Mouse (Mus musculus): ENCODE data around the gene Trnp1. TPM values are rescaled to one million over a fixed set of nuclear protein-coding genes. Genes with fewer than 3 reads are reported as not detected.
A peak's percentile ranks its signal among the peaks of the same experiment; 100 is the strongest.

Trnp1 gene
- polyA plus RNA-seq, 1 experiment, result 10.4 TPM

DNA sequence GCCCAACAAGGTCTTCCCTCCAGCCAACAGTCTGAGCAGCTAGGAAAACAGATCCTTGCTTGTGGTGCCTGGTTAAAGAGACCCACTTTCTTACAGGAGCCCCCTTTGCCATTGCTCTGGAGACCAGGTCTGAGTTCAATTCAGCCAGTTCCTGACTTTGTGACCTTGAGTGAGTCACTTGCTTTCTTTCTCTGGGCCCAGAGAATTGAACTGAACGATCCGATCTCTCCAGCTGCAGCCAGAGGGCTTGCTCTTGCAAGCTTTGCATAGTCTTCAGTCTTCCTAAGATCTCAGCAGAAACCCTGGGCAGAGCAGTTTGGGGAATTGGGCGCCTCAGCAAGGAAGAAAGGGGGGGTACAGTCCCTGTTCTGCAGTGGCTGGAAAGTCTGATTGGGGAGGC is 15.9 kb downstream of the Trnp1 start:
- Histone ChIP-seq H3K4me3 (ENCODE audit: low read depth, low read length) (no peak overlapping the region), H3K4me1 (ENCODE audit: control insufficient read depth, insufficient read depth, low read length) (peaks cover 5% of the 10 kb centered on the region), H3K27ac (ENCODE audit: insufficient read depth, low read length) (no peak overlapping the region), H3K27me3 (ENCODE audit: control insufficient read depth, insufficient read depth, low read length, poor library complexity, severe bottlenecking) (no peaks in the 10 kb centered on the region), H3K9me3 (replicated peaks; ENCODE audit: control insufficient read depth, insufficient read depth, low read length, poor library complexity, severe bottlenecking) (no peaks in the 10 kb centered on the region), H3K36me3 (ENCODE audit: control insufficient read depth, insufficient read depth, low read length, poor library complexity, severe bottlenecking) (no peaks in the 10 kb centered on the region), H3K9ac (ENCODE audit: low read depth, poor library complexity, severe bottlenecking) (no peak overlapping the region)
- TF ChIP-seq CTCF (IDR thresholded peaks at IDR 0.05; ENCODE audit: low read depth, low read length) (no peak), POLR2A (IDR thresholded peaks at IDR 0.05; ENCODE audit: insufficient read depth, low read length) (no peak), EP300 (IDR thresholded peaks at IDR 0.05; ENCODE audit: insufficient read depth, low read depth, low read length) (no peak)

DNA sequence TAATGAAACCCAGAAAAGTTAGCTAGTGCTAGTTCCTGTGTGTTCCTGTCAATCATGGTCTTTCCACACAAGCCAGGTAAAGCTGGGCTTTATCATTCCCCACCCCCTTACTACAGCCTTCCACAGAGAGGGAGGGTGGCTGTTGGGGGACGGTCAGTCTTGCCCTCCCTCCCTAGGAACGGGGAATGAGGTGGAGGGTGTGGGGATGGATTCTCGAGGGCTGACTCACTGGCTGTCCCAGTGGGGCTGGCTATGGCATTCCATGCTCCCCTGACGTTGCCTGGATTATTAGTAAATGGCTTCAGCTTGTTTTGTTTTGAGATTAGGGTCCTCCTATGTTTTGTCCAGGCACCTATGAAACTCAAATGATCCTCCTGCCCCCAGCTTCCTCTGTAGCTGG is 16.9 kb downstream of the Trnp1 start:
- TF ChIP-seq EP300 (IDR thresholded peaks at IDR 0.05; ENCODE audit: insufficient read depth, low read depth, low read length) (no peak), POLR2A (IDR thresholded peaks at IDR 0.05; ENCODE audit: insufficient read depth, low read length) (no peak), CTCF (IDR thresholded peaks at IDR 0.05; ENCODE audit: low read depth, low read length) (no peak)
- Histone ChIP-seq H3K4me1 (ENCODE audit: control insufficient read depth, insufficient read depth, low read length) (peaks cover 5% of the 10 kb centered on the region), H3K9me3 (replicated peaks; ENCODE audit: control insufficient read depth, insufficient read depth, low read length, poor library complexity, severe bottlenecking) (no peaks in the 10 kb centered on the region), H3K36me3 (ENCODE audit: control insufficient read depth, insufficient read depth, low read length, poor library complexity, severe bottlenecking) (no peaks in the 10 kb centered on the region), H3K27ac (ENCODE audit: insufficient read depth, low read length) (no peak overlapping the region), H3K27me3 (ENCODE audit: control insufficient read depth, insufficient read depth, low read length, poor library complexity, severe bottlenecking) (no peaks in the 10 kb centered on the region), H3K9ac (ENCODE audit: low read depth, poor library complexity, severe bottlenecking) (no peak overlapping the region), H3K4me3 (ENCODE audit: low read depth, low read length) (no peak overlapping the region)

DNA sequence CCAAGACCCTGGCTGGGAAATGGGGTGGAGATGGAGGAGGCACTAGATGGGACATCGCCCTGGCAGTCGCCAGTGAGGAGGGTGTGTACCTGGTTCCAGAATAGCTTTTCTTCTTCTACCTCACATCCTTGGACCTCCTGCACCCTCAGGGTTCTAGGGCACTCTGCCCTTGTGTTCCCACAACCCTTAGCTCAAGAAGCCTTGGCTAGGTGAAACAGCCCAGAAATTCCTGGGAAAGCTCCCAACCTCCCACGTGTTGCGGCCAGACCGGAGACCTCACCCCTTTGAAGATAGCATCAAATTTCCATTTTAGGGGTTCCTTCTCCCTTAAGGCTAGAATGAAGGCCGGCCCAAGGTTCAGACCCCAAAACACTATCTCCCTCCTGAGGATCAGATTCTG is 17.6 kb downstream of the Trnp1 start:
- H3K27me3 ChIP-seq (ENCODE audit: control insufficient read depth, insufficient read depth, low read length, poor library complexity, severe bottlenecking), result no peaks in the 10 kb centered on the region

DNA sequence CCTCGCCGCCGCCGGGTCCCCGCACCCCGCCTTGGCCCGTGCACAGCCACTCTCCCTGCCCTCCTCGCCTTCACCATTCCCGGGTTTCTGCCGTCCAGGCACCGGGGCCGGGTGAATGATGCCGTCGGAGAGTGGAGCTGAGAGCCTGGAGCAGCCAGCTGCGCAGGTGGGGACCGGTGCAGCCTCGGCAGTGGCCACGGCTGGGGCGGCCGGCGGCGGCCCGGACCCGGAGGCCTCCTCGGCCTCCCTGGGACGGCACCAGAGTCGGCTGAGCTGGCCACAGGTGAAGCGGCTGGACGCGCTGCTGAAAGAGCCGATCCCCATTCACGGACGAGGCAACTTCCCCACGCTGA is 18.2 kb downstream of the Trnp1 start:
- H3K27ac ChIP-seq (ENCODE audit: insufficient read depth, low read length), result no peak overlapping the region
- H3K9me3 ChIP-seq (replicated peaks; ENCODE audit: control insufficient read depth, insufficient read depth, low read length, poor library complexity, severe bottlenecking), result no peaks in the 10 kb centered on the region
- H3K9ac ChIP-seq (ENCODE audit: low read depth, poor library complexity, severe bottlenecking), result peak overlapping the region; percentile 43
- peak overlapping the region; percentile 66 for H3K4me3 ChIP-seq (ENCODE audit: low read depth, low read length)
- H3K27me3 ChIP-seq (ENCODE audit: control insufficient read depth, insufficient read depth, low read length, poor library complexity, severe bottlenecking), result no peaks in the 10 kb centered on the region
- no peaks in the 10 kb centered on the region for H3K36me3 ChIP-seq (ENCODE audit: control insufficient read depth, insufficient read depth, low read length, poor library complexity, severe bottlenecking)
- no peak for TF ChIP-seq POLR2A (IDR thresholded peaks at IDR 0.05; ENCODE audit: insufficient read depth, low read length)
- 0 out of 2 replicates have a peak, but pooled peaks have one; percentile 2 for TF ChIP-seq EP300 (IDR thresholded peaks at IDR 0.05; ENCODE audit: insufficient read depth, low read depth, low read length)
- peaks cover 1% of the 10 kb centered on the region for H3K4me1 ChIP-seq (ENCODE audit: control insufficient read depth, insufficient read depth, low read length)

More for the DNA sequence above, 17.6 kb downstream of the Trnp1 start:
- peak overlapping the region; percentile 66 for H3K4me3 ChIP-seq (ENCODE audit: low read depth, low read length)
- H3K4me1 ChIP-seq (ENCODE audit: control insufficient read depth, insufficient read depth, low read length), result peaks cover 4% of the 10 kb centered on the region
- no peaks in the 10 kb centered on the region for H3K9me3 ChIP-seq (replicated peaks; ENCODE audit: control insufficient read depth, insufficient read depth, low read length, poor library complexity, severe bottlenecking)
- H3K27ac ChIP-seq (ENCODE audit: insufficient read depth, low read length), result no peak overlapping the region
- no peak for TF ChIP-seq CTCF (IDR thresholded peaks at IDR 0.05; ENCODE audit: low read depth, low read length)
- TF ChIP-seq POLR2A (IDR thresholded peaks at IDR 0.05; ENCODE audit: insufficient read depth, low read length), result no peak
- TF ChIP-seq EP300 (IDR thresholded peaks at IDR 0.05; ENCODE audit: insufficient read depth, low read depth, low read length), result no peak
- H3K9ac ChIP-seq (ENCODE audit: low read depth, poor library complexity, severe bottlenecking), result peak overlapping the region; percentile 43
- H3K36me3 ChIP-seq (ENCODE audit: control insufficient read depth, insufficient read depth, low read length, poor library complexity, severe bottlenecking), result no peaks in the 10 kb centered on the region

DNA sequence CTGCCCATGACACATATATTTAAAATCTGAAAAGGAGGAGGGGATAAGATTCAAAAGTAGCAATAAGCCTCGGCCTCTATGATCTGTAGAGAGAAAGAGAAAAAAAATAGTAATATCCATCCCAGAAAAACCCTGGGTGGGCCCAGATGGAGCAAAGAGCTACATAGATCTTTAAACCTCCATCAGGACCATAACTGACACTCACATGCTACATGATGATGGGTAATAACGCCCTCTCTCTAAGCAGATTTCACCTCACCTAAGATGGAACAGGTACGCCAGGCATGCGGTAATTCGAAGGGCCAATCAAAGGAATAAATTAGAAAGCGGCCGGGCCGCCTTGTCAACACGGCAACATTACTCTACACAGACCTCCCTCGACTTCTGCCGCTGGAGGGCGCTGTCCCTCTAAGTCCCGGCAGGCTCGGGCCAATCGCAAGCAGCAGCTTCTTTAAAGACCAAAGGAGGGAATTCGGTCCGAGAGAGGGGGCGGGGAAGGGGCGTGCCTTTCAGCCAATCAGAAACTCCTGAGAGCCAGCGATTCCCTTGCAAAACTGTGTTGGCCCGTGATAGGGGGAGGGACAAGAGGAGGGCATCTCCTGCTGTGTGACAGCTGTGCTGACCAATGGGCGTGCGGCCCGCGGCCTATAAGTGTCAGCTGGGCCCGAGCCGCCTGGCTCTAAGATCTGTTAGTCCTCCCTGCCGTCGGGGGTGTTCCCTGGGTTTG is 18.7 kb downstream of the Trnp1 start, which contains the start of gene Tent5b:
Gene Tent5b, plus strand, starts transcription at position 675 of the 727 bp plus-strand sequence.
- H3K36me3 ChIP-seq (ENCODE audit: control insufficient read depth, insufficient read depth, low read length, poor library complexity, severe bottlenecking), result no peaks in the 10 kb centered on the region
- H3K9me3 ChIP-seq (replicated peaks; ENCODE audit: control insufficient read depth, insufficient read depth, low read length, poor library complexity, severe bottlenecking), result no peaks in the 10 kb centered on the region
- TF ChIP-seq POLR2A (IDR thresholded peaks at IDR 0.05; ENCODE audit: insufficient read depth, low read length) (peak; percentile 77), EP300 (IDR thresholded peaks at IDR 0.05; ENCODE audit: insufficient read depth, low read depth, low read length) (peak; percentile 4; the same call in 1 of the 2 replicates), CTCF (IDR thresholded peaks at IDR 0.05; ENCODE audit: low read depth, low read length) (peak; percentile 92)
- peaks cover 1% of the 10 kb centered on the region for H3K4me1 ChIP-seq (ENCODE audit: control insufficient read depth, insufficient read depth, low read length)
- no peaks in the 10 kb centered on the region for H3K27me3 ChIP-seq (ENCODE audit: control insufficient read depth, insufficient read depth, low read length, poor library complexity, severe bottlenecking)
- H3K4me3 ChIP-seq (ENCODE audit: low read depth, low read length), result peak within 1 kb of the TSS; percentile 66
- H3K27ac ChIP-seq (ENCODE audit: insufficient read depth, low read length), result no peak within 1 kb of the TSS
- H3K9ac ChIP-seq (ENCODE audit: low read depth, poor library complexity, severe bottlenecking), result peak within 1 kb of the TSS; percentile 43

DNA sequence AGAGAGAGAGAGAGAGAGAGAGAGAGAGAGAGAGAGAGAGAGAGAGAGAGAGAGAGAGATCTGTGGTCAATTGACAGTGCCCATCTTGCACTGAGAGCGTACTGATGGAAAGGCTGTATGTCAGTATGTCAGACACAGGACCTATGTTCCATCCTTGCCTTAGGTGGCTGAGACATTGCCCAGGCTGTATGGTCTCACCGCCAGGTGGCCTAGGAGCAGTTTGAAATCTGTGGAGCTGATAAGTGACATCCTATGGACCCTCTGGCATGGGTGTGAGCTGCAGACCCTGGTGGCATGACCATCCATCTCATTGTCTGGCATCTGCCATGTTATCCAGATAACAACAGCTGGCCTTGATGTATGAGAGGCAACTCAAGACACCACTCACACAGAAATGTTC is 24.5 kb downstream of the Trnp1 start:
- H3K27ac ChIP-seq (ENCODE audit: insufficient read depth, low read length), result no peak overlapping the region
- no peaks in the 10 kb centered on the region for H3K36me3 ChIP-seq (ENCODE audit: control insufficient read depth, insufficient read depth, low read length, poor library complexity, severe bottlenecking)
- no peak overlapping the region for H3K9ac ChIP-seq (ENCODE audit: low read depth, poor library complexity, severe bottlenecking)
- H3K4me1 ChIP-seq (ENCODE audit: control insufficient read depth, insufficient read depth, low read length), result peaks cover 3% of the 10 kb centered on the region
- no peaks in the 10 kb centered on the region for H3K27me3 ChIP-seq (ENCODE audit: control insufficient read depth, insufficient read depth, low read length, poor library complexity, severe bottlenecking)
- H3K4me3 ChIP-seq (ENCODE audit: low read depth, low read length), result no peak overlapping the region
- TF ChIP-seq CTCF (IDR thresholded peaks at IDR 0.05; ENCODE audit: low read depth, low read length), result peak; percentile 35
- TF ChIP-seq POLR2A (IDR thresholded peaks at IDR 0.05; ENCODE audit: insufficient read depth, low read length), result no peak
- no peak for TF ChIP-seq EP300 (IDR thresholded peaks at IDR 0.05; ENCODE audit: insufficient read depth, low read depth, low read length)
- peaks cover 5% of the 10 kb centered on the region for H3K9me3 ChIP-seq (replicated peaks; ENCODE audit: control insufficient read depth, insufficient read depth, low read length, poor library complexity, severe bottlenecking)
